Mouse (Mus musculus): Measurements from ENCODE around the gene Nrp1.

The Nrp1 gene

DNA sequence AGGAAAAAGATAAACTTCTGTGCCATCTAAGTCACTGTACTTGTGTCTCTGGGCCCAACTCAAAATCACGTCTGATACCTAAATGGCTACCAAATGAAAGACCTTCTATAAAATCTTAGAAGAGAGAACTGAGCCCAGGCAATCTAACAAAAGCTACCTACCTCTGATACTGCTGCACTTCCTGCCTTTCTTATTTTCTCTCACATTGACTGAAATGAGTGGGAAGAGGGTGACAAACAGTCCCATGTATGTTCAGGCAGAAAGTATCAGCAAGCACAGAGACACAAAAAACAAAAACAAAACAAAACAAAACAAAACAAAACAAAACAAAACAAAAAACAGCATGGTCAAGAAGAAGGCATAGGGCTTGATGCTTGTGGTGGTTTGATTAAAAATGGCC, 153.3 kb downstream of the Nrp1 start:
- no peak for DNase-seq

DNA sequence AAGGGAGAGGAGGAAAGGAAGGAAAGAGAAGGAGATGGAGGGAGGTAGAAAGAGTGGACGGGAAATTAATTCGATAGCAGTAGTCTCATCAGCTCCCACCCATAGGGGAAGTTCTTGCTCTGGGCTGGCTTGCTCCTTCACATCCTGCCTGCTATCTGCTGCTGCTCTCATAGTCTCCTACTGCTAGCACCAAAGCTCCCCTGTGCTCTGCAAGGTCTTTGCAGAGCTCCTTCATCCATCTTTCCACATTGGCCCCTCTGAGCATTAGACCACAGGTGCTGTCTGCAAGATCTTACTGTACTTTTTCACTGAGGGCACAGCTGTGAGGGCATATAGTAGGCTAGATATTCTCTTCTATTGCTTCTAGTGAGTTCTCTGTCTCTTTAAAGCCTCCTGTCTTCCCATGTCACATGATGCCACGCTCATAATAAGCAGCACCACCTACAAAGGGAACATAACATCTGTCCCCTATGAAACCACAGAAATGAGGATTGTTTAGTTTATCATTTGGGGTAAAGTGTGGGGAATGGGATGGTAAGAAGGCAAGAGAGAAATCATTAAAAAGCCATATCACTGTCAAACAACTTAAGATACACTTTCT, 158.5 kb downstream of the Nrp1 start:
- no peak for DNase-seq

DNA sequence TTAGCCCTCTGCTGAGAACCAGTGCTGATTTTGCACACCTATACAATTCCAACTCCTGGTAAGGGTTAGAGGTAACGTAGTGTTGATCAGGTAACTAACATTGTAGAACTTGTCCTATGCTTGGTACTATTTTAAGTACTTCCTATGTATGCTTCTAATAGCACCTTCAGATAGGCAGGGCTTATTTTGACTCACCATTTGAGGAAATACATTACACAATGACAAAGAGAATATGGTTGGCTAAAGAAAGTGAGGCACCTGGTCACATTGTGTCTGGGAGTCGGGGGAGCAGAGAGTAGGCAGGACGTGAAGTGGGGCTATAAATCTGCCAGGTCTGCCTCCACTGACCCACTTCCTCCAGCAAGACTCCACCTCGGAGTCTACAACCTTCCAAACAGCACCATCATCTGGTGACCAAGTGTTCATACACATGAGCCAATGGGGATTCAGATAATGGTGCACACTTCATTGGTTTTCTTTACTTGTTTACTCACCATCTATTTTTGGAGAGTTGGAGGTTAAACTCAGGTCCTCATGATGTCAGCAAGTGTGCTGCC, 159.2 kb downstream of the Nrp1 start:
- DNase-seq: no peak

DNA sequence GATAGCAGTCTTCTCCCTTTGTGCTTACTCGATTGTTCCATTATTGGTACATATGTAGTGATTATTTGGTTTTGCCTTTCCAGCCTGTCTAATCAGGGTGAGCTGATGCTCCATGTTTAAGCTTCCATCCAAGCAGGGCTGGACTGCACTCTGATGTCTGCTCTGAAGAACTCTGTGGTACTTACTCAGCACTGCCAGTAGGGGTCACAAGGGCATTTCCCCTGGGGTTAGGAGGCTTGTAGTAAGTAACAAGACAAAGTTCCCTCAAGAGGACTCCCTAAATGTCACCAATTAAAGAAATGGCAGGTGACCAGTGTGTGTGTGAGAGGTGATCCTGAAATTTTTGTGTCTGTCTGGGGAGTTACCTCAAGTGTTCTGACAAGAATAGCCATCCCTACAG, 161.0 kb downstream of the Nrp1 start:
- DNase-seq: no peak

DNA sequence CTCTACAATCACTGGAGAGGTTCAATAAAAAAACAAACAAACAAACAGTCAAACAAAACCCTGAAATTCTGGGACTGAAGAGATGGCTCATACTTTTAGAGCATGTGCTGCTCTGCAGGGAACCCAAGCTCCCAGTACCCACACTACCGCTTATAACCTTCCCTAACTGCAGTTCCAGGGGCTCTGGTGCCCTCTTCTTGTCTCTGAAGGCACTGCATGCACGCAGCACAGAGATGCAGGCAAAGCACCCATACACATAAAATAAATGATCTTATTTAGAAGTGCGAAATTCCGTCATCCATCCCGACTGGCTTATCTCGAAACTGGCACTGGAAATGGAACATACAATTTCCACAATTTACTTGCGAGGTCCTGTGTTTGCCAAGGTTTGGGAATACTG, 165.4 kb downstream of the Nrp1 start:
- DNase-seq: no peak

DNA sequence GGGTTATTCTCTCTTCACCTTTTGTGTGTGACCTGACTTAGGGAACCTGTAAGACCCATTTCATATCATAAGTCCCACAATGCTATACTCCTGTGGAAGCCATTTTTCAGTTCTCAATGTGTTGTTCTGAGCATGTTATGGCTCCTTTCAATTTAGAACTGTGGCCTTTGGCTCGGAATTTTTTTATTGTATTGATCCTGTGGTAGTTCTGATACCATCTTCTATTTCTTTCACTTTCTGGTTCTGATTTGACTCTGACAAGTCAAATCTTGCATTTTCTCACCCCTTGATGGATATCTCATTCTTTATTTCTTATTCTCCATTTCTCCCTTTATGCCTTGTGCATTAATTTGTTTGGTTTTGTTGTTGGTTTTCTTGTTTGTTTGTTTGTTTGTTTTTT, 167.5 kb downstream of the Nrp1 start:
- no peak for DNase-seq

DNA sequence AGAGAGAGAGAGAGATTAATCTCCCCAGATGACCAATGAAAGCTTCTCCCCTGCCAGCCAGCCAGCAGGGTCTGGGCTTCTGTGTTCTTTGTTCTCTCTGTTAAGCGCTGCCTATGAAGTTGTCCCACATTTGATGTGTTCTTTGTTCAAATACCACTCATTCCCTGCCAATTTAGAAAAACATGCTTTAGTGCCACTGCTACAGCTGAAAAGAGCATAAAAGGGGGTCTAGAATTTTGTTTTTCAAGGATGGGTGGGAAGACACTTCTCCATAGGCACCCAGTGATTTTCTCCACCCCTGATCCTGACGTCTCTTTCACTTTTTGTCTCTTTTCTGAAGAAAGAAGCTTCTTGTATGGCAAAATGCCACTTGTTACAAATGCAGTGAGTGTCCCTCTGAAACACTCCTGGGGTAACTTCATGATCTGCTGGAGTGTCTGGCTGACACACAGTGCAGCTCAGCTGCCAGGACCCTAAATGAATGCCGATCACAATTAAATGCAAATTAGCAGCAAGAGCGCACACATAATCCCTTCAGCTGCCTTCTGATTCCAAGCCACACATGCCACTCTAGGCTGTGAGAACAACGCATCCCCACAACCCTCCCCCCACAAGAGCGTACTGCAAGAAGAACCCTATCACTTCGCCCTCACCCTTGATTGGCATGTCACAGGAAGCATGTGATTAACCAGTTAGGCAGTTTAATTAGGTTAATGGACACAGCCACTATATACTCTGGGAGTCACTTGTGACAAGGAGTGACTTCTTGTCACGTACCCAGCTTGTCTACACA, 170.4 kb downstream of the Nrp1 start:
- no peak for DNase-seq

DNA sequence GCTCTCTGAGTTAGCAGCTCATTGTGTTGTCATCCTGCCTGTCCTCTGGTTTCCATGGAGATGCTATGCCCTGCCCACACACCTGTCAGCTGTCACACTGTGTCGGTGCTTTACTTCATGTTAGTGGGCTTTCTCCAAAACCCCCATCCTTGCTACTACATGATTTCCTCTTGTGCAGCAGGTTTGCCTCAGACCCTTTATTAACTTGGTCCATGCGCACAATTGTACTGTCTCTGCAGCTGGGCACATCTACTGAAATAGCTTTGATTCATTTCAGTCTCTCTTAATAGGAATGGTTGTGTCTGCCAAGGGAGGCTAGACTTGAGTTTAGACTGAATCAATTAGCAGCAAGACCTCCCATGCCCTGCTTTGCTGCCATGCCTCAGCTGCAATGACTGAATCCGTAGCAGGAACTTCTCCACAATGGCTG, 176.1 kb downstream of the Nrp1 start:
- DNase-seq: no peak

DNA sequence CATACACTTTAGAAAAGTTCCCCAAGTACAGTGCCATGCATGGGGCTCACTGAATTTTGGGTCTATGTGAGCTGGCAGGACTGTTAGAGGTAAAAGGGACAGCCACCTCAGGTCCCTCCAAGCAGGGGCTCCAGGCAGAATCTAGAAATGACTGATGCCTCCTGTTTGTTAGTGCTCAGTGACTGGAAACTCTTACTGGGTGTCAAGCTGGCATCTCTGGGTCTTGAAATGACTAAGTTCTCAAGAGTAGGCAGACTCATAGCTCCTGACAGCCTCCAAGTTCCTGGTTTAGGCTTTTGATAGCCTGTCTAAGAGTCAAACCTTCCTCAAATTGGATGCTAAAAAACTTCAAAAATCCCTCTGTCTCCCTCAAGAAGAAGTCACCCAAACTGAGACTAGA, 177.3 kb downstream of the Nrp1 start:
- no peak for DNase-seq

DNA sequence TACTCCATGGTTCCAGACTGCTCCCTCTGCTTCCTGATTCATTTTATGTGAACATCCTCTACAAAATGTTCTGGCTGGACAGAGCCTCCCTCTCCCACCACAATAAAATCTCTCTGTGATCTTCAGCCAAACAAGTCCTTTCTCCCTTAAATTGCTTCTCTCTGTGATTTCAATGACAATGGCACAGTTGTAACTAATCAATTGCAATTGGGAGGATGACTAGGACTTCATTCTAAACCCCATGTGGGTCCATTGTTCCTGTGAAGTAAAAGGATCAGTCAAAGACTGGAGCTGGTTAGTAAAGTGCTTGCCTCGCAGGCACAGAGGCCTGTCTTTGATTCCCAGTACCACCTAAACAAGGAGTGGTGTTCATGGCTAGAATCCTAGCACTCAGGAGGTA, 180.0 kb downstream of the Nrp1 start:
- no peak for DNase-seq

DNA sequence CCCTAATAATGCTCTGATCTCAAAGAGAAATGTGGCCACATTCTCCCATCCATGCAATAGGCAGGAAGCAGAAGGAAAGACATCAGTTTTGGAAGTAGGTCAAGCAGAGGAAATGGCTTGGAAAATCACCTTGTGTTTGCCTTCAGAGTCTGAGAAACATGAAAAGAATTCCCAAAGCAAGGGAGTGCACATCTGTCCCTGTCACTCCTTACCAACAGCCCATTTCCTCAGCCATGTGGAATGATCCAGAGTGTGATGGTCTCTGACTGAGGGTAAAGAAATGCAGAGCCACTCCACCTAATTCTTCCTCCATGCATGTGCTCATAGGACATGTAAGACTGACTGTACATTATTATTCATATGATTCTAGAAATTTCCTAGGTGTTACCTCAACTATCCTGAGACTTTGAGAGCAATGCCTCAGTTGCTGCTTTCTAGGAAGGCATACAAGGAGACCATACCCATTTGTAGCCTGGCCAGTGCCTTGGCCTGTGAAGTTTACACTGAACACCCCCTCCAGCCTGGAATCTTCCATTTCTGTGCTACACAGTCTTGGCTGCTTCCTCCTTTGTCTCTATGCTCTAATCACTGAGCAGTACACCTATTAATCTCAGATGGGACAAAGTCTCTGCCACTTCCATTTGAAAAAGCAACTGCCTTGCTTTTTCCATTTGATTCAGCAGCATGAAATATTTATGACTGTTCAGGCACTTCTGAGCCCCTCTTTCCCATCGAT, 183.1 kb downstream of the Nrp1 start:
- no peak for DNase-seq

DNA sequence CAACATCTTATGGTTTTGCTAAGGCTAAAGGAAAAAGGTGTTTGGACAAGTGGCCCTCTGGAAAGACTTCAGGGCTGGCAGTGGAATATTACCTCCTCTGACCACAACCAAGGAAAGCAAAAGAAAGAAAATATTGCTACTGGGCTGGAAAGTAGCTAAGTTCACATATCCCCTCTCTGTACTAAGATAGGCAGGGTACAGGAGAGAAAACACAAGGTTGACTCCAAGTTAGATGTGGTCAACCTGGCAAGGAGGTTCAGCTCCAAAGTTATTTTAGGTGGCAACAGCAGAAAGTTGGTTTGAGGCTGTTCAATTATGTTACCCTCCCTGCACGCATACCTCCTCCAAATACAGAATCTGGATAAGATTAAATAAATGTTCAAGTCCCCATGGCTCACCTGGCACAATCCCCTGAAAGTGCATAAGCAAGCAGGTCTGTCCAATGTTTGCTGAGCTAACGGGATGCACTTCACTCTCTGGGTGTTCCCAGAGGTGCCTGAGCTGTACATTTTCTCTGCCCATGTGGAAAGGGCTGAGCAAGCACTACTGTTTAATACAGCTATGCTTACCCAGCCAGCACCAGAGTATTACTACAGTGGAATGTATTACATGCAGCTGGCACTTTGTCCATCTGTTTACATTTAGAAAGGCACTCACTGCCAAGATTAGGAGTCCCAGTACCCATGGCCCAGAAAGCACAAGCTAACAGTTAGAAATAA, 185.9 kb downstream of the Nrp1 start:
- DNase-seq: no peak

DNA sequence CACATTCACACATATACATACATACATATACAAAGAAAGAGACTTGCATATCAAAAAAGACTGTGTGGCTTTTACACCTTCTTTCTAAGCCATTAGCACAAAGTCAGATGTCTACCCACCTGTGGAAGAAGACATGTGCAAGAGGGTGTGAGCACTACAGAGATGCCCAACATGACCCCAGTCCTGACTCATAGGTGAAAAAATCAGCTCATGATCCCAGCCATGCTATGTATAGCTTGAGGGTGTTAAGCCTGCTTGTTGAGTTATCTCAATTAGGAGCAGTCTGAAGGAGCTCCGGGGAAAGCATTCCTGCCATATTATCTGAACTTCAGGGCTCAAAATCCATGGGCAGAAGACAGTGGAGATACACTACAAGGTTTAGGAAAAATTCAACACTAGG, 187.9 kb downstream of the Nrp1 start:
- no peak for DNase-seq

DNA sequence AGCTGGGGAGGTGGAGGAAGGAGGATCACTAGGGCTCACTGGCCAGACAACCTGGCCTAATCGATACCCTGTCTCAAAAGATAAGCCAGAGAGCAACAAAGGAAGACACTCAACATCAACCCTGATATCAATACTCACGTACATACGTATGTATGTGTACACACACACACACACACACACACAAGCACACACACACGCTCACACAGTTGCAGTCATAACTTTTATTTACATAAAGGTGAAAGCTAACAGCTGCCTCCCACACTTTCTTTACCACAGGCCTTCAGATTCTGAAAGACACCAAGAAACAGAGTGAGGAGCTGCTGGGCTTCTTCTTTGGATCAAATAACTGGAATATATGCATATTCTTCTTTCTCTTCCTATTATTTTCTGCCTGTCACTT, 189.0 kb downstream of the Nrp1 start:
- no peak for DNase-seq

DNA sequence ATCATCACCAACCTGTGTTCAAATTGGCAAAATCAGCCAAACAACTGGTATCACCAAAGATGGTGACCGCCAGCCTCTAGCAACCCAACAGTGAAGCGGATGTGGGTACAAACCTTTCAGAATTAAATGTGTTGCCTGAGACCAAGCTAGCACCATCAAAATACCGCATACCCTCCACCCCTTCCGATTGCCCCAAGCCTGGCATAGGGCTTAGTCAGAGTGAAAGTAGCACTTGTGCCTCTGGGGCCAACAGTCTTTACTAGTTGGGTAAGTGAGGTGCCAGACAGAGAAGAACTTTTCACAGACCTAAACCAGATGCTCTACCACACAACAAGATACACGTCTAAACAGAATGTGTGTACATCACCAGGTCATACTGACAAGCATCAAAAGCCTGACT, 191.3 kb downstream of the Nrp1 start:
- no peak for DNase-seq

DNA sequence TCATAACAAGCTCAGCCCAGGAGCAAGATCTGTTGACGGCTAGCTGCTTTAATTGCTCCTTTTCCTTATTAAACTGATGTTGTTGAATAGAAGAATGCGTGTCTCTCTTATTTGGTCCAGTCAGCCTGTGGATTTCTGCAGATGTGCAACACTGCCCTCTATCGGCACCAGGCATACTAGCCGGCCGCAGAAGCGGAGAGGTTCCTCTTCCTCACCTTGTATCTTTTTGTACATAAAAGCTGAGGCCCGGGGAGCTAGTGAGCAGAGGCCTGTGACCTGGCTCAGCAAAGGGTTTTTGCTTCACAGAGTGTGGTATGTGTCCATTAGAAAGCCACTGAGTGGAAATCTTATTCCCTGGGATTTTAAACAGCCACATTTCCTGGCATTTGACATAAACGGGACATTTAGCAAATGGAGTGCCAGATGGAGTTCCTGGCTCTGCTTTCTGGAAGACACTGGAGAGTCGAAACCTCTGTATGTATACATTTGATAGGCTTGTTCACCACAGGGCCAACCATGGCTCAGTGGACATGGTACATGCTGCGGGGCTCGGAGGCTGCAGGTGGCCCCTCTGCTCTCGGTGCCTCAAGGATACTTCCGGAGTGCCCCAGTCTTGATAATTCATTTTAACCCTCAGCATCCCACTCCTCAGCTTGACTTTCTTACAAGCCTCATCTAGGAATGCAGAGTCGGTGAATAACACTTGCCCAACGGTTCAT, 193.2 kb downstream of the Nrp1 start:
- DNase-seq: peak; percentile 24

Data from cerebellum, adult 11 months (tissue).